Mouse (Mus musculus) left cerebral cortex, adult 2 months (tissue): ENCODE results near the gene Sgip1. TPM values are rescaled to one million over a fixed set of nuclear protein-coding genes. Genes with fewer than 3 reads are reported as not detected.

Source experiments
- DNase-seq, 2 experiments: peaks; one replicate each; pipeline ENCODE4 v3.0.0; 2021 to 2022; ENCODE audit warnings: low spot score in 2 of 2, mixed read lengths in 1 of 2; ENCODE audit errors: extremely low spot score in 1 of 2
- H3K27ac ChIP-seq: fragments of 200-600 bp; 2 replicates; pipeline ENCODE4 v1.8.1; 2022
- H3K4me3 ChIP-seq: fragments of 200-600 bp; 2 replicates; pipeline ENCODE4 v1.8.1; 2022
- CTCF ChIP-seq: fragments of 200-600 bp; IDR thresholded peaks from 2 replicates; pipeline ENCODE4 v1.8.1; 2022; ENCODE audit warnings: antibody characterized with exemption, mild to moderate bottlenecking, moderate library complexity
- intact Hi-C: fragments of 180-260 bp; cut with DNase I; formaldehyde crosslinking; loops from one replicate; pipeline ENCODE4 v1.15.1; 2025
- total RNA-seq, 2 experiments: library from RNA; stranded (reverse); gene quantifications; 2 replicates each; pipeline ENCODE4 v1.2.3; 2021

Sgip1 gene
- total RNA-seq, 2 experiments from 2014 or later: 293 to 300 TPM

GRCm38 (mm10) chr4:102852808-102853207, 111.7 kb downstream of the Sgip1 start:
- no peak for TF ChIP-seq CTCF
- DNase-seq: no peak
- intact Hi-C loops: no loop called here
- Histone ChIP-seq H3K4me3 (no peak overlapping the region), H3K27ac (no peak overlapping the region)

- Histone ChIP-seq H3K4me3 (no peak overlapping the region), H3K27ac (no peak overlapping the region)
- no peak for TF ChIP-seq CTCF
- intact Hi-C loops: no loop called here
- no peak for DNase-seq
These were observed 112.4 kb downstream of the Sgip1 start for GRCm38 (mm10) chr4:102853330-102854022.

- TF ChIP-seq CTCF: no peak
- peak overlapping the region; percentile 79 for H3K27ac ChIP-seq
- intact Hi-C loops: loop anchor here (5.0 kb wide), 1 partner anchor 93 kb away; no protein-coding TSS in a partner anchor
- DNase-seq: peak in 1 of 2 experiments; percentile 28
- H3K4me3 ChIP-seq: no peak overlapping the region
These were observed 114.1 kb downstream of the Sgip1 start for GRCm38 (mm10) chr4:102854928-102855892.

GRCm38 (mm10) chr4:102856086-102856485, 115.0 kb downstream of the Sgip1 start:
- Histone ChIP-seq H3K27ac (peak overlapping the region; percentile 79), H3K4me3 (no peak overlapping the region)
- intact Hi-C loops: loop anchor here (5.0 kb wide), 1 partner anchor 94 kb away; no protein-coding TSS in a partner anchor
- peak; percentile 51 to 53 for DNase-seq
- no peak for TF ChIP-seq CTCF

- no peak for DNase-seq
- intact Hi-C loops: loop anchor here (5.0 kb wide), 1 partner anchor 97 kb away; no protein-coding TSS in a partner anchor
- H3K27ac ChIP-seq: no peak overlapping the region
- peak; percentile 45 for TF ChIP-seq CTCF
- H3K4me3 ChIP-seq: no peak overlapping the region
These were observed 118.4 kb downstream of the Sgip1 start for GRCm38 (mm10) chr4:102859259-102860194.

- intact Hi-C loops: no loop called here
- no peak for TF ChIP-seq CTCF
- no peak overlapping the region for H3K27ac ChIP-seq
These were observed 121.9 kb downstream of the Sgip1 start for GRCm38 (mm10) chr4:102862751-102863710.

GRCm38 (mm10) chr4:102866531-102866930, 125.4 kb downstream of the Sgip1 start:
- no peak for DNase-seq
- no peak for TF ChIP-seq CTCF
- intact Hi-C loops: no loop called here
- no peak overlapping the region for H3K27ac ChIP-seq
- H3K4me3 ChIP-seq: no peak overlapping the region

More at GRCm38 (mm10) chr4:102862751-102863710, 121.9 kb downstream of the Sgip1 start:
- no peak for DNase-seq
- H3K4me3 ChIP-seq: no peak overlapping the region

- no peak for TF ChIP-seq CTCF
- intact Hi-C loops: loop anchor here (5.0 kb wide), 1 partner anchor 149 kb away; no protein-coding TSS in a partner anchor
- Histone ChIP-seq H3K4me3 (no peak overlapping the region), H3K27ac (no peak overlapping the region)
- no peak for DNase-seq
These were observed 130.2 kb downstream of the Sgip1 start for GRCm38 (mm10) chr4:102871274-102871673.

GRCm38 (mm10) chr4:102883142-102883541, 142.0 kb downstream of the Sgip1 start:
- H3K4me3 ChIP-seq: no peak overlapping the region
- TF ChIP-seq CTCF: no peak
- intact Hi-C loops: no loop called here
- no peak for DNase-seq
- H3K27ac ChIP-seq: no peak overlapping the region

GRCm38 (mm10) chr4:102884228-102884627, 143.1 kb downstream of the Sgip1 start:
- TF ChIP-seq CTCF: no peak
- H3K4me3 ChIP-seq: no peak overlapping the region
- H3K27ac ChIP-seq: peak overlapping the region; percentile 44; the same call in 1 of the 2 replicates
- DNase-seq: no peak
- intact Hi-C loops: no loop called here
